Mouse (Mus musculus) heart, embryonic 13.5 days (tissue): ENCODE data around the gene Dhx9. TPM values are rescaled to one million over a fixed set of nuclear protein-coding genes. Genes with fewer than 3 reads are reported as not detected.
"Not testable (repeated sequence)": the region's sequence is repeated elsewhere in the genome, so short reads cannot be mapped to it uniquely, and the experiment has no call there.

Experiments used
- ATAC-seq: fragments of 200-750 bp; cut with Nextera tagmentation; 2 replicates; pipeline ENCODE4 v1.8.0; 2017; ENCODE audit warnings: moderate TSS enrichment; ENCODE audit not compliant: insufficient number of reproducible peaks, low FRiP score, low TSS enrichment; ENCODE audit errors: extremely low read depth
- H3K27ac ChIP-seq: fragments of 300-500 bp; sonication (generic); replicated peaks from 2 replicates; pipeline ENCODE4 v1.5.1; 2015; ENCODE audit warnings: moderate library complexity, mild to moderate bottlenecking, inconsistent platforms
- H3K27me3 ChIP-seq: fragments of 300-500 bp; sonication (generic); replicated peaks from 2 replicates; pipeline ENCODE4 v1.6.1; 2015; ENCODE audit warnings: mild to moderate bottlenecking, inconsistent platforms
- H3K36me3 ChIP-seq: fragments of 300-500 bp; sonication (generic); 2 replicates; pipeline ENCODE4 v1.6.1; 2015; ENCODE audit warnings: mild to moderate bottlenecking, inconsistent platforms
- H3K4me1 ChIP-seq: fragments of 300-500 bp; sonication (generic); 2 replicates; pipeline ENCODE4 v1.6.1; 2015; ENCODE audit warnings: inconsistent platforms
- H3K4me2 ChIP-seq: fragments of 300-500 bp; sonication (generic); 2 replicates; pipeline ENCODE4 v1.6.1; 2015; ENCODE audit warnings: inconsistent platforms, mild to moderate bottlenecking, moderate library complexity
- H3K4me3 ChIP-seq: fragments of 300-500 bp; sonication (generic); 2 replicates; pipeline ENCODE4 v1.5.1; 2015; ENCODE audit warnings: moderate library complexity, mild to moderate bottlenecking, inconsistent platforms
- H3K9ac ChIP-seq: fragments of 300-500 bp; sonication (generic); 2 replicates; pipeline ENCODE4 v1.6.1; 2015; ENCODE audit warnings: inconsistent platforms, mild to moderate bottlenecking, moderate library complexity
- H3K9me3 ChIP-seq: fragments of 300-500 bp; sonication (generic); 2 replicates; pipeline ENCODE4 v1.6.1; 2016; ENCODE audit warnings: inconsistent platforms
- WGBS: fragments of 180-500 bp; shearing (Covaris S2); methylation state at CpG from one replicate; pipeline ENCODE4 v1.1.7; 2015; ENCODE audit warnings: mixed read lengths; 5-methylcytosine and 5-hydroxymethylcytosine counted together
- polyA plus RNA-seq: library from polyadenylated mRNA; unstranded; fragments of >200 nt; fragmentation: Nextera tagmentation; extraction: Ambion mirVana; gene quantifications from 2 replicates; pipeline ENCODE4 v1.2.1, GENCODE M21; 2015

Gene Dhx9
- polyA plus RNA-seq, 1 experiment from 2014 or later: 21.5 TPM

DNA sequence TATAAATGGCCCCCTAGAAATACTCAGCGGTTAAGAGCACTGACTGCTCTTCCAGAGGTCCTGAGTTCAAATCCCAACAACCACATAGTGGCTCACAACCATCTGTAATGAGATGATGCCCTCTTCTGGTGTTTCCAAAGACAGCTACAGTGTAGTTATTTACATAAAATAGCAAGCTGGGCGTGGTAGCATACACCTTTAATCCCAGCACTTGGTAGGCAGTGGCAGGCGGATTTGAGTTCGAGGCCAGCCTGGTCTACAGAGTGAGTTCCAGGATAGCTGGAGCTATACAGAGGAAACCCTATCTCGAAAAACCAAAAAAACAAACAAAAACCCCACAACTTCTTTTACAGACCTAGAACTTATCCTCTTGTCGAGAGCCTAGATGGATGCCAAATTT lies 1.3 kb downstream of the Dhx9 start:
- Histone ChIP-seq H3K27ac (0 out of 2 replicates have a peak overlapping the region, but pooled peaks have one; percentile 93), H3K9ac (peak overlapping the region; percentile 99), H3K36me3 (peaks cover 21% of the 10 kb centered on the region), H3K4me1 (peaks cover 27% of the 10 kb centered on the region), H3K4me3 (peak overlapping the region; percentile 100), H3K4me2 (peak overlapping the region; percentile 90)
- H3K27me3 ChIP-seq, H3K9me3 ChIP-seq, ATAC-seq: not testable (repeated sequence)
- WGBS: 7% methylated on average over 6 of the region's 6 CpGs

DNA sequence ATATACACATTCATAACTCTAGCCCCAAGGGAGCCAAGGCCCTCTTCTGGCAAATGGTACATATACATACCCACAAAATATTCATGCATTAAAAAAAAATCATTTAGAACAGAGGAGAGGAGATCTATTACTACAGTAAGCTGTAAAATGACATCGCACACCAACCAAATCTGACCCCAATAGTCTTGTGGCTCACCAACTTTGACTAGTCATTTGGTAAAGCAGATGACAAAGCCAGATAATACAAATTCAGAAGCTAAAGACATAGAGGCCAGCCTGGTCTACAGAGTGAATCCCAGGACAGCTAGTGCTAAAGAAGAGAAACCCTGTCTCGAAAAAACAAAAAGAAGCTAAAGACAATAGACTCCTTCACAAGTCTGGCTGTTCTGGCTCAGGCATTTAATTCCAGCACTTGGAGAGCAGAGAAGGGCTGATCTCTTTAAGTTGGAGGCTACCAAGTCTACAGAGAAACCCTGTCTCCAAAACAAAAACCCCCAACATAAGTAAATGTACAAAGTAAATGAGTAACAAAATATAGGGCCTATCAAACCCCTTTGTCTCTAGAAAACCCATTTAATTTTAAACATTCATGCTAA lies 2.2 kb downstream of the Dhx9 start:
- Histone ChIP-seq H3K27me3 (no peaks in the 10 kb centered on the region), H3K4me2 (peak overlapping the region; percentile 90), H3K36me3 (peaks cover 30% of the 10 kb centered on the region), H3K27ac (no peak overlapping the region), H3K4me1 (peaks cover 27% of the 10 kb centered on the region), H3K4me3 (peak overlapping the region; percentile 100), H3K9ac (peak overlapping the region; percentile 99), H3K9me3 (no peaks in the 10 kb centered on the region)
- 47% methylated on average over 2 of the region's 2 CpGs for WGBS
- no peak for ATAC-seq

DNA sequence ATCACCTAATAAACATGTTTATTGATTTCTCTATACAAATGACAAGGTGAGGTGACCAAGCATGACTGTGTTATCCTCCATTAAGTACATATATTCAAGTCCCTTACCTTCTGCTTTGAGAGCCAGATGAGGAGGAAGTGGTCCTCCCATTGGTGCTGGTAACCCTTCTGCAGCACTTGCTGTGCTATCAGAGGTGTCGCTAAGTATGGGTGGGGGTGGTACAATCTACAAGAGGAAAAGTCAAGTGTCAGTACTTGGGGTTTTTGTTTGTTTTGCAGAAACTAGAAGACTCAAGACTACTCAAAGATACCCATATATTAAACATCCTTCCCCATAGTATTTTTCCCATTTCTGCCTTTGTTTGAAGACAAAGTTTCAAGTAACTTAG lies 6.4 kb downstream of the Dhx9 start:
- Histone ChIP-seq H3K9me3 (no peaks in the 10 kb centered on the region), H3K4me1 (peaks cover 23% of the 10 kb centered on the region), H3K9ac (no peak overlapping the region), H3K4me2 (no peak overlapping the region), H3K36me3 (peaks cover 72% of the 10 kb centered on the region), H3K27ac (no peak overlapping the region), H3K27me3 (no peaks in the 10 kb centered on the region), H3K4me3 (no peak overlapping the region)
- ATAC-seq: no peak
- 31% methylated on average over 1 of the region's 1 CpGs for WGBS

DNA sequence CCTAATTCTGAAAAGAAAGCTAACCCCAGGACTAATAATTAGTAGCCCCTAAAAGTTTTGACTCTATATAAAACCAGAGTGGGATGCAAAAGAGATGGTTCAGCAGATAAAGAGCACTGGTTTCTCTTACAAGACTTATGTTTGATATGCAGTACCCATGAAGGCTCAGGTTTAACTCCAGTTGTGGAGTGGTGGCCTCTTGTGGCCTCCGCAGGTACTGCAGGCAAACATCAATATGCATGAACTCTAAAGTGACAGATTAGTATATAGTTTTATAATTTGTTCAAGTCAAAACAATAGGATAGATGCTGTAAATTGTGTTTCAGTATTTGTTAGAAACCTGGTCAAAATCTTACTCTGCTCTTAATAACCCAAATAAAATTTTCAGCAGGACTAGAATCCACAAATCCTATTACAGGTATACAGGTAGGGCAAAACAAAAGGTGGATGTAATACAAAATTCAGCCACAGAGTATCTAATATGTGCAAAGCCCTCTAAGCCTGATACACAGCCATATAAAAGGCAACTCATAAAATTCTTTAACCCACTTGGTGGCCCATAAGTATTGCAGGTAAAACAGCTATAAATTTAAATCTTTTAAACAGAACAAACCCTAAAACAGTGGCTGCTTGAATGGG lies 7.0 kb downstream of the Dhx9 start:
- Histone ChIP-seq H3K36me3 (peaks cover 77% of the 10 kb centered on the region), H3K9ac (no peak overlapping the region), H3K9me3 (no peaks in the 10 kb centered on the region), H3K4me3 (no peak overlapping the region), H3K4me1 (peaks cover 18% of the 10 kb centered on the region), H3K27ac (no peak overlapping the region), H3K4me2 (no peak overlapping the region), H3K27me3 (no peaks in the 10 kb centered on the region)
- ATAC-seq: no peak
- 47% methylated on average over 1 of the region's 1 CpGs for WGBS

DNA sequence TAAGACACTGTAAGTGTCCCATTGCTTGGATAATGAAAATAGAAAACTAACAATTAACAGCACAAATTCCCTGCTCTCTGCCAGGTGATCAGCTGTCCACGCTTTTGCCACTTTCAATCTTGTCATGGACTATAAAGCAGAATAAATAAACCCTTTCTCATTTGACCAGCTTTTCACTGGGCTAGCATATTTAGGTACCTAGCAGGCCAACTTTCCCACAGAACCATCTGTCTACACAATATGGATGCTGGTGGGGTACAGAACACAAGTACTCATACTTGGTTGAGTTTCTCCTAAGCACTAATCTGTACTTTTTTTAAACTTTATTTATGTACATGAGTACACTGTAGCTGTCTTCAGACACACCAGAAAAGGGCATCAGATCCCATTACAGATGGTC lies 8.2 kb downstream of the Dhx9 start:
- peaks cover 89% of the 10 kb centered on the region for H3K36me3 ChIP-seq

DNA sequence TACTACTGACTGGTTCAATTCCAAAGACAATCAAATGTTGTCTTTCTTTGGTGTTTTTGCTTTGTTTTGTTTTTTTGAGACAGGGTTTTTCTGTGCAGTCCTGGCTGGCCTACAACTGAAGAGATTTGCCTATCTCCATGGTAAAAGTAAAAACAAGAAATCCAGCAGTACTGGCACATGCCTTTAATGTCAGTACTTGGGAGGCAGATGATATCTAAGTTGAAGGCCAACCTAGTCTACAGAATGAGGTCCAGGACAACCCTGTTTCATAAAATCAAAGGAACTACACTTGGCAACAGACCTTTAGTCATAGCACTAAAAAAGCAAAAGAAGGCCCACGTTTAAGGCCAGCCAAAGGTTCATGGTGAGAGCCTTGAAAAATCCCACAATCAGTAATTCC lies 25.7 kb downstream of the Dhx9 start:
- 81% methylated on average over 1 of the region's 1 CpGs for WGBS
- ATAC-seq: no peak
- peaks cover 93% of the 10 kb centered on the region for H3K36me3 ChIP-seq
- H3K4me1 ChIP-seq: no peaks in the 10 kb centered on the region
- no peak overlapping the region for H3K4me2 ChIP-seq
- H3K27me3 ChIP-seq: no peaks in the 10 kb centered on the region
- no peak overlapping the region for H3K27ac ChIP-seq
- H3K9ac ChIP-seq: no peak overlapping the region
- H3K9me3 ChIP-seq: no peaks in the 10 kb centered on the region
- H3K4me3 ChIP-seq: no peak overlapping the region

More for the DNA sequence above, 8.2 kb downstream of the Dhx9 start:
- Histone ChIP-seq H3K9me3 (no peaks in the 10 kb centered on the region), H3K9ac (no peak overlapping the region), H3K4me1 (peaks cover 6% of the 10 kb centered on the region), H3K27ac (no peak overlapping the region), H3K27me3 (no peaks in the 10 kb centered on the region), H3K4me3 (no peak overlapping the region), H3K4me2 (no peak overlapping the region)
- ATAC-seq: no peak
- 95% methylated on average over 1 of the region's 1 CpGs for WGBS

DNA sequence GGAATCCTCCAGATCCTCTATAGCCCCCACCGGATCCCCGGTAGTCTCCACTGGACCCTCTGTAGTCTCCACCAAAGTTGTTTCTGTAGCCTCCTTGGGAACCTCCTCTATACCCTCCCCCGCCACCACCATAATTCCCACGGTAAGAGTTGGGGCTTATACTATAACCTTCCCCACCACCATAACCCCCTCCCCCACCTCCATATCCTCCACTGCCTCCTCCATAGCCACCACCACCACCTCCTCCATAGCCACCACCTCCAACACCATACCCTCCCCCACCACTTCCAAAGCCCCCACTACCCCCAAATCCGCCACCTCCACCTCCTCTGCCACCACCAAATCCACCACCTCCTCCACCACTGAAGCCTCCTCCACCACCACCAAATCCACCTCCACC lies 31.3 kb downstream of the Dhx9 start:
- no peak overlapping the region for H3K27ac ChIP-seq
- no peak overlapping the region for H3K4me2 ChIP-seq
- H3K9ac ChIP-seq: no peak overlapping the region
- no peaks in the 10 kb centered on the region for H3K9me3 ChIP-seq
- ATAC-seq: no peak
- no peaks in the 10 kb centered on the region for H3K27me3 ChIP-seq
- WGBS: 84% methylated on average over 5 of the region's 5 CpGs
- H3K4me3 ChIP-seq: no peak overlapping the region
- H3K4me1 ChIP-seq: no peaks in the 10 kb centered on the region
- H3K36me3 ChIP-seq: peaks cover 82% of the 10 kb centered on the region

DNA sequence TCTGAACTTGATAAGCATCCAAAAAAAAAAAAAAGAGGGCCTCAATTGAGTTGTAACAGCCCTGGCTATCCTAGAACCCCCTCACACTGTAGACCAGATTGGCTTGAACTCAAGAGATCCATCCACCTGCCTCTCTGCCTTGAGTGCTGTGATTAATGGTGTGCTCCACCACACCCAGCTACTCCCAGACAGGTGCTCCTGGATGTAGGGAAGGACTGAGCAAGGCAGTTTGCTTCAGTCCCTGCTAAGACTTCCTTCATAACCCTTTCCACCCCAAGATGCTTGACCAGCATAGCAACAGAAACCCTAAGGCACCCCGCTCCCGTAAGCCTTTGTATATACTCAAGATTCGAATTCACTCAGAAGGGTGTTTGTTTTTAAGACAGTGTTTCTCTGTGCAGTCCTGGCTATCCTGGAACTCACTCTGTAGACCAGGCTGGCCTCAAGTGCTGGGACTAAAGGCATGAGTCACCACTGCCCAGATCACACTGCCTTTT lies 34.3 kb downstream of the Dhx9 start:
- Histone ChIP-seq H3K9ac (no peak overlapping the region), H3K4me1 (no peaks in the 10 kb centered on the region), H3K4me2 (no peak overlapping the region), H3K9me3 (no peaks in the 10 kb centered on the region), H3K36me3 (peaks cover 65% of the 10 kb centered on the region), H3K27ac (no peak overlapping the region), H3K27me3 (no peaks in the 10 kb centered on the region), H3K4me3 (no peak overlapping the region)
- 82% methylated on average over 3 of the region's 3 CpGs for WGBS
- no peak; the same call in 1 of the 2 replicates for ATAC-seq

DNA sequence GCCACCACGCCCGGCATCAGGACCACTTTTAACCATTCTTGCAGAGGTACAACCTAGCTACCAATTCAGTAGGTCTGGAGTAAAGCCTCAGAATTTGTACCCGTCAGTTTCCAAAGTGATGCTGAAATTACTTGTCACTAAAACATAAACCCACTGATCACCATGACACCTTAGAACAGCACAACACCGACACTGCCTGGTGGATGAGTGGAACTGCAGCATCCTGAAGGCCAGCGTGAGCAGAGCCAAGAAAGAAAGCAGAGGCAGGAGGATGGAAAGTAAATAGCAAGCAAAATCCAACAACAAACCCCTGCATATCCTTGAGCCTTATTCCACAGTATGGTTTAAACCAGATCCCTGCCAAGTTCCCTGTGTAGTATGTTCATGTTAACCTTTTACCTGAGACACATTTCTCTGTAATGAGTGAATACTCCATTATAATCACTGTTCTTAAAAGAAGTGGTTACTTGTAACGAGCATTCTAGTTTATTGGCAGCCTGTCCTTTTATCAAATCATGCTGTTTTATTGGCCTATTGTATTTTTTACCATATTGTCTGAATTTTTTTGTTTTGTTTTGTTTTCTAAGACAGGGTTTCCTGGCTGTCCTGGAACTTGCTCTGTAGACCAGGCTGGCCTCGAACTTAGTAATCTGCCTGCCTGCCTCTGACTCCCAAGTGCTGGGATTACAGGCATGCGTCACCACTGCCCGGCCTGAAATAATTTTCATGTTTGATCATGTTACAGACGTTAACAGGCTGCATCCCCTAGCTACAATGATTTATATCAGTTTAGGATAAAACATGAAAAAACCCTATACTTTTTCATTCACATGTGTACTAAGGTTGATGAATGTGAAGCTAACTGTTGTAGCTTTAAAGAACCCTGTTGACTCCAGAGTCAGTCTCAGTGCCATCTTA lies 36.0 kb downstream of the Dhx9 start:
- Histone ChIP-seq H3K36me3 (peaks cover 59% of the 10 kb centered on the region), H3K9me3 (no peaks in the 10 kb centered on the region), H3K4me2 (no peak overlapping the region), H3K4me1 (no peaks in the 10 kb centered on the region), H3K27ac (no peak overlapping the region), H3K4me3 (no peak overlapping the region), H3K9ac (no peak overlapping the region), H3K27me3 (no peaks in the 10 kb centered on the region)
- 67% methylated on average over 10 of the region's 10 CpGs for WGBS
- no peak for ATAC-seq

DNA sequence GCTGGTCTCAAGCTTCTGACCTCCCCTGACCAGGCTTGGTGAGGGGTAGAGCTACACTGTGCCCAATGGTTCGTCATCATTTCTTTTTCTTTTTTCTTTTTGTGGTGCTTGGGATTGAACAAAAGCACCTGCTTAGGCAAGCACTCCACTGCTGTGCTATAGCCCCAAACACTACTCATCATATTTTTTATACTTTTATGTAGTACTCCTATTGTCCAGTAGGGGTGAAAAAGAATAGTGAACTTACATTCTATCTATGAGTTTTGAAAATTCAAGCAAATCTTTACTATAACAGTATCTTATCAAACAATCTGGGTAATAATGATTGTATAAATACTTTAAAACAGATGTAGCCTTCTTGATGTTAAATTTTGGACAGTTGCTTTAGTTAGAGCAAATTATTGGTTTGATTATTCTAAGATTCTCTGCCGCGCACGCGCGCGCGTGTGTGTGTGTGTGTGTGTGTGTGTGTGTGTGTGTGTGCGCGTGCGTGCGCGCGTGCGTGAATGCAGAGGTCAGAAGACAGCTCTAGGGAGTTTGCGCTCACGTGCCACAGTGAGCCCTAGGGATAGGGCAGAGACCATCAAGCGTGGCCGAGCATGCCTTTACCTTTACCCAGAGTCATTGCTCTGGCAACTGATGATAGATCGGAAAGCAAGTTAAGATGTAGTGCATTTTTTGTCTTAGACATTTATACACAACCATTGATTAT lies 41.2 kb downstream of the Dhx9 start:
- Histone ChIP-seq H3K4me2 (no peak overlapping the region), H3K9me3 (no peaks in the 10 kb centered on the region), H3K27ac (no peak overlapping the region), H3K4me1 (no peaks in the 10 kb centered on the region), H3K27me3 (no peaks in the 10 kb centered on the region), H3K36me3 (peaks cover 20% of the 10 kb centered on the region), H3K9ac (no peak overlapping the region), H3K4me3 (no peak overlapping the region)
- no peak for ATAC-seq
- 93% methylated on average over 20 of the region's 20 CpGs for WGBS

DNA sequence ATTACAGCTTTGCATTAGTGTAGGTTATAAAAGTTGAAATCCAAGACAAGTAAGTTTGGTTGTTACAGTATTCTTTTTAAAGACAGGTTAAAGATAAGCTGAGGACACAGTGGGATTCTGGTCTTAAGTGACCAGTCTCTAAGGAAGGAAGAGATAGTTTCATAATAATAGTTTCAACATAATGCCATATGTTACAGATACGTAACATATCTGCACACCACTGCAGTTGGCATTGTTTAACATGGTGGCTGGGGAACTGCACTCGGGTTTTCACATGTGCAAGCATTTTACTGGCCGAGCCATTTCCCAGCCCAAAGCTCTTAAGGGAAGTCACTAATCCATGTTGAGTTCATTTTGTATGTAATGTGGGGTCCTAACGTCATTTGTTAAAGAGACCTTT lies 43.8 kb downstream of the Dhx9 start:
- Histone ChIP-seq H3K4me3 (no peak overlapping the region), H3K36me3 (peaks cover 13% of the 10 kb centered on the region), H3K4me2 (no peak overlapping the region), H3K9ac (no peak overlapping the region), H3K9me3 (no peaks in the 10 kb centered on the region), H3K27me3 (no peaks in the 10 kb centered on the region), H3K27ac (no peak overlapping the region), H3K4me1 (no peaks in the 10 kb centered on the region)
- WGBS: 78% methylated on average over 4 of the region's 4 CpGs
- ATAC-seq: no peak
